Mouse (Mus musculus): Measurements from ENCODE around the gene Fam234b. TPM values are rescaled to one million over a fixed set of nuclear protein-coding genes. Genes with fewer than 3 reads are reported as not detected.

The Fam234b gene
- total RNA-seq, 2 experiments from 2014 or later = 96.5 to 110 TPM

DNA sequence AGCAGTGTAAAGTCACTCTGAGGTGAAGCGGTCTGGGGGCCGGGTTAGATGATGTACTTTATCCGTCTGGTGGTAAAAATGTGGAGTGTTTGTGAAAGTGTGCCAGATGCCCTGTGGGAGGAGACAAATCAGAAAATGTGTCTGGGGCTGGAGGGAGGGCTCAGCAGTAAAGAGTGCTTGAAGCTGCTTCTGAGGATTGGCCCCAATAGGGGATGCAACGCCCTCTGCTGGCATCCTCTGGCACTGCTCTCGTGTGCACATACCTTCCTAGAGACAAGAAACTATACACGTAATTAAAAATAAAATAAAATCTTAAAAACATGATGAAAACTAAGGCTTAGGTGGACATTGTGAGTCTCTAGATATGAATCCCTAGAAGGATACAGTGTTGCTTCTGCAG is 62.7 kb downstream of the Fam234b start:
- no peak for ATAC-seq (replicated peaks; ENCODE audit: low FRiP score, poor library complexity, severe bottlenecking)

DNA sequence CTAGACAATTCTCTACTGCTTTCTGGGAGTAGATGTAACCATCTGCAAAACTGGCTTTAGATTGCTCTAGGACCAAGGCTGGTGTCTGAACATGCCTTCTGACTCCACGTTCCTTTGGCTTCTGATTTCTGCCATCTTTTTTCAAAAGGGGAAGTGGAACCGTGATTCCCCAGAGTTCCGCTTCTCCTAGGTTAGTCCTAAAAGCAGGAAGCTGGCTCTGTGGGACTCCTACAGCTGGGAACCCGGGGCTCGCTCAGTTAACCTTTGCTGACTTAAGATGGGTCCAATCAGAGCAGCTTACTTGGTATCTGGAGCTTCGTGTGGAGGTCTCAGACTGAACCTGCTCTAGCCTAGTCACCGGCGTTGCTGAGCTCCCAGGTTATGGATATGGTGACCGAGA is 63.3 kb downstream of the Fam234b start:
- ATAC-seq (replicated peaks; ENCODE audit: low FRiP score, poor library complexity, severe bottlenecking) = no peak

DNA sequence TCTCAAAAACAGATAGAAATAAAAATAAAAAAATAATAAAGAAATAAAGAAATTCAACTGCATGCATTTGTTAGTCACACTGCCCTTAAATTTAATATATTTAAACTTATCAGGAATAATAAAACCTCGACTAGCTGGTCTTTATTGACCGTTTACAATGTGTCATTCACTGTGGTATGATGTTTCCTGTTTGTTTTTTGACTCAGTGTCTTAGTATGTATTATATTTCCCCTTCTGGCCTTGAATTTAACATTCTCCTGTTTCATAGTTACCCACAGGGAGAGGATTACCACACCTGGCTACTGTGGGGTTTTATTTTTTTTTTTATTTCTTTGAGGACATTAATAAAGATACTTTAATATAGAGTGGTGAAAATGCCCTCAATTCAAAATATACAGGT is 64.8 kb downstream of the Fam234b start:
- ATAC-seq (replicated peaks; ENCODE audit: low FRiP score, poor library complexity, severe bottlenecking) = no peak

DNA sequence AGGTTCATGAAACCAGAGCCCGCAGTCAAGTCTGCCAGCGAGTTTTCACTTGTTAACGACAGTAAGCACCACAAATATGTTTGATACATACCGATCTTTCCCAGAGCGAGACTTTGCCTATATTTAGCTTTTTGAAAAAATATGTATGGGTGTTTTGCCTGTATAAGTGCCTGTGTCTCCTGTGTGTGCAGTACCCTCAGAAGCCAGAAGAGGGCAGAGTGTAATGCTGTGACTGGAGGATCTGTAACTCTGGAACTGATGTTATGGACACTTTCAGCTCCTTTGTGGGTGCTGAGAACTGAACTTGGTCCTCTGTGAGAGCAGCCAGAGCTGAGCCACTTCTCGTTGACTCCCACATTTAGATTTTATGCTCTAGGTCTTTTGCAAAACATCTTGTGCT is 66.4 kb downstream of the Fam234b start:
- ATAC-seq (replicated peaks; ENCODE audit: low FRiP score, poor library complexity, severe bottlenecking) = no peak

DNA sequence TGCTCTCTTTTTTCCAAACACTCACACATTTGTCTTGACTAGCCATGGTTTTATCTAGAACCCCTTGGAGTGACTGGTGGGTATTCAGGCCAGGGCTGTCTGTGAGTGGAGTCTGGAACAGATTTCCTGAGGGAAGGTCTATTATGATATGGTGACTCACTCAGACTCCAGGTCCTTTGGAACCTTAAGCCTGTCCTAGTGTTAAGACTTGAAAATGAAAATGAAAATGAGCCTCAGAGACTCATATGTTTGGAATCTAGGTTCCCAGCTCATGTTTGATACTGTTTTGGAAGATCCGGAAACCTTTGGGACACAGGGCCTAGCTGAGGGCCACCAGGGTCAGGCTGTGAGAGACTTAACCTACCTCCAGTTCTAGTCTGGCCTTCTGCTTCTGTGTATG is 68.3 kb downstream of the Fam234b start:
- ATAC-seq (replicated peaks; ENCODE audit: low FRiP score, poor library complexity, severe bottlenecking) = no peak

DNA sequence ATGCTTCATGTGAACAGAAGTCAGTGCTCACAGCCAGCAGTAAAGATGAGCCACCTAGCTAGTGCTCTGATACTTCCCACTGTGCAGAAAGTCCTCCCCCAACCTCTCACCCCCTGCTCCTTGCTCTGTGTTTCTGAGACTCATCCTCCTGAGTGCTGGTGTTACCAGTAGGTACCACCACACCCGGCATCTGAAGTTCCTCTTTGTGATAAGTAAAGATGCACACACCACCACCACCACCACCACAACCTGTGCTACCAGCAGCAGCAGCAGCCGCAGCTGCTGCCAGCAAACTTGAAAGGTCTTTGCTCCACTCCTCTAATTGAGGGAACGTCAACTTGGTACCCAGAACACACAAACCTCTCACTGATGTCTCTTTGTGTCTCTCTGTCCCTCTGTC is 69.4 kb downstream of the Fam234b start:
- no peak for ATAC-seq (replicated peaks; ENCODE audit: low FRiP score, poor library complexity, severe bottlenecking)

DNA sequence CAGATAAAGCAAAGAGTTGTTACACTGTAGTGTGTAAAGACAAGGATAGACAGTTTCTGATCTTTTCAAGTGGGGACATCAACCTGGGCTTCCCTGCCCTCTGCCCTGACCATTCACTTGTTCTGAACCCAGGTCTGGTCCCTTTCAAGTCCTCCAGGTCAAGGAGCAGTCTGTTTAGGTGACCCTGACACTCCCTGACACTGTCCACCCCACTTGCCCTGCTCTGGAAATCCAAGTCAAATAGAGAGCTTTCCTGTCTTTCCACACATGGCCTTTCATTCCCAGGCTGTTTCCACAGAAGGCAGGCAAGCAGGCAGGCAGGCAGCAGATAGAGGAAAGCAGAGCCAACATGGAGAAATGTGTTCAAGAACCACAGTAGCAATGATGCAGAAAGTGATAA is 70.6 kb downstream of the Fam234b start:
- no peak for ATAC-seq (replicated peaks; ENCODE audit: low FRiP score, poor library complexity, severe bottlenecking)

DNA sequence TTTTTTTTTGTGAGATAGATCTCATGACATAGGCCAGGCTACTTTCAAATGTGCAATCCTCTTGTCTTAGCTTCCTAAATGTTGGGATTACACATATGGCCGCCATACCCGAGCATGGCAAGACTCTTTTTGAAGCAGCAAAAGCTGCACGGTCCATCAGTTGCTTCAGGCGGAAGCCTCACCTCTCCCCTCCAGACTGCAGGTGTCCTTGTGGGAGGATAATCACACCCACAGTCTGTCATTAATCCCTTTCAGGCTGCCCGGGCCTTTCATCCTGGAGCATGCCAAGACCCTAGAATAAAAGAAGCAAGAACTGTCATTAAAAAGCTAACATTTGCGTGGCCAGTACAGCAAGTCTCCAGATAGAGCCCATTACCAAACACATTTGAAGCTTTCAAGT is 71.8 kb downstream of the Fam234b start:
- no peak for ATAC-seq (replicated peaks; ENCODE audit: low FRiP score, poor library complexity, severe bottlenecking)

DNA sequence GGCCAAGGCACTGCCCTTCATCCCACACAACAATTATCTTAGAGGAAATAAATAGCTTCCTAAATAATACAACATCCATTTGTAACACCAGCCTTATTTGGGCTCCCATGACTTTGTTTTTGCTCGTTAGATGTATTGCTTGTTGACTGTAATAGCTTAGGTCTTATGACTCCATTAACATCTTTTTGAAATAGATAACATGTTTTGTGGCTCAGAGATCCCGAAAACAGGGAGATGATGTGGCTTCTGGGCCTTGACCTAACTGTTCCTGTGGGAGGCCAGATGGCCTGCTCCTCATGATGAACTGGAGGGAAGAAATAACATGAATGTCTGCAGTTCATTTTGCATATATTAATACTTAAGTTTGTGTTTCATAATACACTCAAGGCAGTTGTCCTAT is 74.0 kb downstream of the Fam234b start:
- no peak for ATAC-seq (replicated peaks; ENCODE audit: low FRiP score, poor library complexity, severe bottlenecking)

DNA sequence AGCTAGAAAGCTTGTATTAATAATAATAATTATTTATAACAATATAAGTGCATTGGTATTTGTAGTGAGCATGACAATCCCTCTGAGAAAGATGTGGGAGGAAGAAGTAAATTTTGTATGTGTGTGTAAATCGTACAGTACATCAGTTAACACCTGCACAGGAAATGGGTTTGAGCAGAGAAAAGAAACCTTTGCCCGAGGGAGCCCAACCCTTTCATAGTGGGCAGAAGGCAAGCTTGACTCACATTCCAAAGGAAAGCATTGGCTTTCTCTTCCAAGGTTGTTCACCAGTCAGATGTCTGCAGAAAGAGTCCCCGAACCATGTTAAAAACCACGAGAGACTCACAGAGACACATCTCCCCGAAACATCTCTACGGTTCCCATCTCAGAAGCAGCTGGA is 75.3 kb downstream of the Fam234b start:
- no peak for ATAC-seq (replicated peaks; ENCODE audit: low FRiP score, poor library complexity, severe bottlenecking)

DNA sequence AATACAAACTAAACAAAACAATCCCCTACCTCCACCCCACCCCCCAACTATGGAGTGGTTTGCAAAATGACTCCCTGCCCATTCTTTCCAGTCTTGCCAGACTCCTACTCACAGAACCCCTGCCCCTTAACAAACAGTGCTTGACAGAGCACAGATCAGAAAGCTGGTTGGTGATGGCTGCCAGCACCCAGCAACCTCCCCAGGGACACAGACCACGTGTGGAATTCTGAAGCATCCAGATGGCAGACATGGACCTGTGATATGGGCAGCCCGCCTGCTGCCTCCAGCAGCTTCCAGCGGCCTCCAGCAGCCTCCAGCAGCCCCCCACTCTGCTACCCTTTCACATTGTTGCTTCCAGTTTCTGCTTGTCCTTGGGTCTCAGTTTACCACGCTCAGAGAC is 77.5 kb downstream of the Fam234b start:
- ATAC-seq (replicated peaks; ENCODE audit: low FRiP score, poor library complexity, severe bottlenecking) = no peak

DNA sequence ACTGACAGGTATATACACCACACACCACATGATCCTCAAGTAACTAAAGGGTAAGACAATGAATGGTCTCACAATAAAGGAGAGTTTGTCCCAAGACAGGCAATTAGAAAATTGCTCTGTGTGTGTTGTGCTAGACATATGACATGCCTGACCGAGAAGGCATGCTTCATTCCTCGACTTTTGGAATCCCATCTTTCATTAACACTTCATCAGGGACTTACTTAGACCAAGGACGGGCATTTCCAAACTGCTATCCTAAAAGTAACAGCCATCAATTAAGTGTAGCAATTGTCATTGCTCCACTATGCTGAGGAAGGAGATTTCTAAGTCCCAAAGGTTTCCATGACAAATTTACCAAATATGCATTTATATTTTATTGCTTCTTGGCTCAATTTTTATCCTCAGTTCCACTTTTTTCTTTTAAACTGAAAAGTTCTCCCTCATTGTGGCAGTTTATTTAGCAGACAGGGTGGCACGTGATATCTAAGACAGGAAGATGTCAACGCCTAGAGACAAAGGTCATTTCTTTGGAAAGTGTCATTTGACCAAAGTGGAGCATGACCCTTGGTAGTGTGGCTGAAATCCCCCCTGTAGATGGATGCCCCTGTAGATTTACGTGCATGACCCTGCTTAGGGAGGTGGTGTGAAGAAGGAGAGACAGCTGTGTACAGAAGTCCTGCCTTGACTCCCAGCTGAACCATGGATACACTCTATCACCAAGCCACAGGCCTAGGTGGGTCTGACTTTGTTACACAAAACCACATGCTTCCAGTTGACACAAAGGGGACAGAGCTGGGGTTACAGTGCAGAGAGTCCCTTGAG is 78.9 kb downstream of the Fam234b start:
- ATAC-seq (replicated peaks; ENCODE audit: low FRiP score, poor library complexity, severe bottlenecking) = no peak

DNA sequence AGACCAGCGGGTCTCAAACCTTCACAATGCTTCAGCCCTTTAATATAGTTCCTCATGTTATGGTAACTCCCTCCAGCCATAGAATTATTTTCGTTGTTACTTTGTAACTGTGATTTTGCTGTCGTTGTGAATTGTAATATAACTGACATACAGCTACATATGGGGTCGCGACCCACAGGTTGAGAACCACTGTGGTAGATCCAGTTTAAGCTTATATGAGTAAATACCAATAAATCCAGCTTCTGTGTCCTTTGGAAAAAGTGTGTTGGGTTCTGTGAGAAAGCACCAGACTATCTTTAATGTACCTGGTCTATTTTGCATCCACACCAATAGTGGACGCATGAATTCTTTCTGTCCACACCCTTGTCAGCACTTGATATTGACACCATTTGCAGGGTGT is 80.5 kb downstream of the Fam234b start:
- no peak for ATAC-seq (replicated peaks; ENCODE audit: low FRiP score, poor library complexity, severe bottlenecking)

DNA sequence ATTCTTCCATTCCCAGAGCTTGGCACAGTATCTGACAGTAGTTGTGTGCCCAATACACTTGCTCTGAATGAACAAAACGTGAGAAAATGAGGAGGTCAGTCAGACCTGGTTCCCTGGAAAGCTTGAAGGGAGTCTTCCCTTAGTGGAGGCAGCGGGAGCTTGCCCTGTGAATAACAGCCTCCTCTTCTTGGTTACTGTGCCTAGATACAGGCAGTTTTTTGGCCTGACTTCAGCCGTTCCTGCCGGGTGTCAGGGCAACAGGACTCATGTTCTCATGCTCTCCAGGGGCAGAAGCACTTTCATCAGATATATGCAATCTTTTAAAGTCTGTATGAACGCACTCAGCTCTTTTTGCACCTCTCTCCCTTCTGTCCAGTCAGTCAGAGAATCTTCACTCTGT is 81.5 kb downstream of the Fam234b start:
- no peak for ATAC-seq (replicated peaks; ENCODE audit: low FRiP score, poor library complexity, severe bottlenecking)

DNA sequence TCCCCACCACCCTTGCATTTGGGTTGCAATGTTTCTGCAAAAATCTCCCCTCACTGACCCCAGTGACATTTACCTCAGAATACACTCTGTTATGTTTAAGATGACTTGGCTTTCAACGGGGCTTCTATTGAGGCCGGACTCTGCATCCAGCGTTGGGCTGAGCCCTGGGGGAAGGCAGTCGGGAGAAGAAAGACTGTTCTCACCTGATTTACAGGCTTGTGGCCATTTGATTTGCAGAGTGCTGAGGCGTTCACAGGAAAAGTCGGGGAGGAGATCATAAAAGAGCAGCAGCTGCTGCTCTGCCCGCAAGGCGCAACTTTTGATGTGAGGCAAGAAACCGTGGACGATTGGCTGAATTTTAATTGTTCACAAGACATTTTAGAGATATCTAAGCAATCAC is 82.1 kb downstream of the Fam234b start:
- no peak for ATAC-seq (replicated peaks; ENCODE audit: low FRiP score, poor library complexity, severe bottlenecking)

DNA sequence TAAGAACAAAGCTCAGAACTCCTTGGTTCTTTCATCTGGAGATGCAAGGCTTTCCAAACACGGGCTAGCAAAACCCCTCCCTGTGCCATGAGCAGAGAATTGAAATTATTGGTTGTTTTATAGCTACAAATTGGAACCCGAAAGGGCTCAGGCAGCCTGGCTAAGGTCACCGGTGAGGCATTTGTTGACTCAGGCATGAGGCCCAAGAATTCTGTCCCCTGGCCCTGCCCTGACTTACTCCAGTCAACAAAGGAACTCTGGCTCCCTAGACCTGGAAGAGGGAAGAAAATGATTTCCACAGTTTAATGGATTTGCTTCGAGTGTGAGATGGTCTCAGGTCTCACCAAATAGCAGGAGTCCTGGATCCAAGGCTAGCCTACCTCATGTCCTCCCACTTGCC is 94.6 kb downstream of the Fam234b start:
- ATAC-seq (replicated peaks; ENCODE audit: low FRiP score, poor library complexity, severe bottlenecking) = no peak

DNA sequence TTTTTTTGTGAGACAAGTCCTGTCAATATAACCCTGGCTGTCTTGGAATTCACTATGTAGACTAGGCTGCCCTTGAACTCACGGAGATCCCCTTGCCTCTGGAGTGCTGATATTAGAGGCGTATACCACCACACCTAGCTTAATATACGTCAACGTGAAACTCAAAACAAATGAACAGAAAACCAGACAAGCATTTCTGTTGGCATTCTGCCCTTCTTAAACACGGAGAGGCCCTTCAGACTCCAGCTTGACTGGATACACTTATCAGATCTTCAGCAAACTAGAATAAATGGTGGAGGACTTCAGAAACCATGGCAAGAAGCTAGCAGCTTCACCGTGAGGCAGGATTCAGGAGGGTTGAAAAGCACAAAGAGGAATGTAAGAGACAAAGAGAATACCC is 96.4 kb downstream of the Fam234b start:
- no peak for ATAC-seq (replicated peaks; ENCODE audit: low FRiP score, poor library complexity, severe bottlenecking)

Other genes starting within 250 kb of the Fam234b start
- 8.8 and 11.5 TPM in 2 replicates for gene Apold1, start 216.3 kb upstream of the Fam234b start, total RNA-seq (2015; ENCODE audit: low replicate concordance)
- gene Apold1, start 216.3 kb upstream of the Fam234b start, total RNA-seq (2017; ENCODE audit: low replicate concordance) = 16.0 and 17.9 TPM in 2 replicates
- gene Ddx47, start 186.4 kb upstream of the Fam234b start, total RNA-seq (2015; ENCODE audit: low replicate concordance) = 31.7 and 44.0 TPM in 2 replicates
- gene Ddx47, start 186.4 kb upstream of the Fam234b start, total RNA-seq (2017; ENCODE audit: low replicate concordance) = 35.2 and 49.3 TPM in 2 replicates
- gene Gprc5a, start 132.3 kb upstream of the Fam234b start, total RNA-seq (2015; ENCODE audit: low replicate concordance) = not detected in 2 replicates
- gene Gprc5a, start 132.3 kb upstream of the Fam234b start, total RNA-seq (2017; ENCODE audit: low replicate concordance) = not detected in 2 replicates
- gene Gprc5d, start 79.7 kb upstream of the Fam234b start, total RNA-seq (2015; ENCODE audit: low replicate concordance) = 1.4 and 5.0 TPM in 2 replicates
- gene Gprc5d, start 79.7 kb upstream of the Fam234b start, total RNA-seq (2017; ENCODE audit: low replicate concordance) = not detected in 2 replicates
- gene Hebp1, start within 50 bp of the Fam234b start, total RNA-seq (2015; ENCODE audit: low replicate concordance) = 192 and 305 TPM in 2 replicates
- gene Hebp1, start within 50 bp of the Fam234b start, total RNA-seq (2017; ENCODE audit: low replicate concordance) = 368 and 376 TPM in 2 replicates
- gene Gsg1, start 56.4 kb downstream of the Fam234b start, total RNA-seq (2015; ENCODE audit: low replicate concordance) = not detected in 2 replicates
- gene Gsg1, start 56.4 kb downstream of the Fam234b start, total RNA-seq (2017; ENCODE audit: low replicate concordance) = not detected in 2 replicates
- 1.7 TPM in 1 of 2 replicates, not detected in the other for gene Pbp2, start 112.4 kb downstream of the Fam234b start, total RNA-seq (2015; ENCODE audit: low replicate concordance)
- not detected in 2 replicates for gene Pbp2, start 112.4 kb downstream of the Fam234b start, total RNA-seq (2017; ENCODE audit: low replicate concordance)
- 3.2 TPM in 1 of 2 replicates, not detected in the other for gene Emp1, start 164.6 kb downstream of the Fam234b start, total RNA-seq (2015; ENCODE audit: low replicate concordance)
- gene Emp1, start 164.6 kb downstream of the Fam234b start, total RNA-seq (2017; ENCODE audit: low replicate concordance) = 0.77 and 2.0 TPM in 2 replicates